Mouse (Mus musculus) left cerebral cortex, adult 18-20 months (tissue): Measurements from ENCODE around the gene Fam118b. TPM values are rescaled to one million over a fixed set of nuclear protein-coding genes. Genes with fewer than 3 reads are reported as not detected.

Experiments
- DNase-seq, 2 experiments: peaks; one replicate each; pipeline ENCODE4 v3.0.0; 2021 to 2022; ENCODE audit warnings: low spot score in 2 of 2, mixed read lengths in 1 of 2
- long read RNA-seq, 2 experiments: library from polyadenylated mRNA; stranded (forward); transcript quantifications; one replicate each; pipeline ENCODE4 v2.0.0; 2021
- total RNA-seq, 2 experiments: library from RNA; stranded (reverse); gene quantifications; 2 replicates each; pipeline ENCODE4 v1.2.3; 2021

Fam118b gene
- 10 to 100 TPM; 20.3 to 25.2 TPM for total RNA-seq
- long read RNA-seq, experiment 1, transcript Fam118b-201 (8 exons, 1,860 nt) = major isoform, 8 of 23 reads
- long read RNA-seq, experiment 1, partial matches to known transcripts = 2 of 23 reads
- long read RNA-seq, experiment 1, other reads (novel, unspliced or antisense) = 11 of 23 reads
- long read RNA-seq, experiment 2, transcript Fam118b-201 (8 exons, 1,860 nt) = major isoform, 5 of 14 reads
- long read RNA-seq, experiment 2, partial matches to known transcripts = 1 of 14 reads
- long read RNA-seq, experiment 2, other reads (novel, unspliced or antisense) = 5 of 14 reads

GRCm38 (mm10) chr9:35267146-35267975 is at the start of gene Fam118b, which contains the start of gene Rpusd4:
TSS of gene Fam118b (minus strand) at chr9:35267805.
TSS of gene Rpusd4 (plus strand) at chr9:35267865.
- peak; percentile 93 to 94 for DNase-seq

GRCm38 (mm10) chr9:35316771-35317211 is 49.2 kb upstream of the Fam118b start:
- DNase-seq = no peak

- DNase-seq = no peak
These were observed 46.6 kb upstream of the Fam118b start for GRCm38 (mm10) chr9:35314254-35314653.

DNA sequence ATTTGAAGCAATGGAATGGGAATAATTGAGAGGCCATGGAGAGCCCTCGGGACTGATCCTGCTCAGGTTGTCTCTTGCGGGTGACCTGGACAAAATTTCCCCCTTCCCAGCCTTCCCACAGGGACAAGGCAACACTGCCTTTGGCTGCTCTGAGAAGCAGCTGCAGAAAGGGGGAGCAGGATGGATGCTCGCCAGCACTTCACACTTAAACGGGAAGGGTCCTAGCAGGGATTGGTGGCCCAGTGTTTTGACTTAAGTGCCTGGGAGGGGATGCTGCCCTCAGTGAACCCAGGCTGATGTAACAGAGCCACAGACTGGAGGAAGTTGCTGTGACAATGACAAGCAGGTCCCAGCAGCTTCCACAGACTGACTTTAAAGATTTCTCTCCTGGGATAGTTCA is 46.0 kb upstream of the Fam118b start:
- DNase-seq = no peak

DNA sequence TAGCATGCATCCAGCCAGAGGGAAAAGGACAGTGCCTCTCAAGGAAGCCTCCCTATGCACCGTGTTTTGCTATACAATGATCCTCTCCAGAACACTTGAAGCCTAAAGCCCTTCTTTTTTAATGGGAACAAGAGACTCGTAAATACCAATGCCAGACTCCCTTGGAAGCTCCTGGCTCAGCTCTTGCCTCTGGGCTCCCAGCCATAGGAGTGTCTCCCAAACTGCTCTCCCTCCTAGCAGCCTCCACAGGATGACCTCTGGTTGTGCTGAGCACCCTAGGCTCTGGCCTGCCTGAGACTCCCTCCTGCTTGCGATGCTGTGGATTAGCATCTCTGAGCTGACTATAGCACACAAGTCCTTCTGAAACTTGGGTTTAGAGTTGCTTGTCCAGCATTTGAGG is 44.9 kb upstream of the Fam118b start:
- DNase-seq = no peak

- no peak for DNase-seq
These were observed 42.8 kb upstream of the Fam118b start for GRCm38 (mm10) chr9:35310377-35310776.

- DNase-seq = no peak
These were observed 39.9 kb upstream of the Fam118b start for GRCm38 (mm10) chr9:35307461-35307860.

GRCm38 (mm10) chr9:35302172-35302571 is 34.6 kb upstream of the Fam118b start:
- DNase-seq = no peak

DNA sequence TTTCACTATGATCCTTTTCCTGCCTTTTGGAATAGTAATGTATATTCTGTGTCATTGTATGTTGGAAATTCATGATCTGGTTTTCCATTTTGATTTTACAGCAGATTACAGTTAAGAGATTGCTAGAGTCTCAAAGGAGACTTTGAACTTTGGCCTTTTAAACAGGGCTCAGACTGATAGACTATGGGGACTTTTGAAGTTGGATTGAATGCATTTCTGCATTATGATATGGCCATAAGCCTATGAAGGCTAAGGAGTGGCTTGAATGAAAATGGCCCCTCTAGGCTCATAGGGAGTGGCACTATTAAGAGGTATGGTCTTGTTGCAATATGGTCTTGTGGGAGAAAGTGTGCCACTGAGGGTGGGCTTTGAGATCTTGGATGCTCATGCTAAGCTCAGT is 30.2 kb upstream of the Fam118b start:
- no peak for DNase-seq

DNA sequence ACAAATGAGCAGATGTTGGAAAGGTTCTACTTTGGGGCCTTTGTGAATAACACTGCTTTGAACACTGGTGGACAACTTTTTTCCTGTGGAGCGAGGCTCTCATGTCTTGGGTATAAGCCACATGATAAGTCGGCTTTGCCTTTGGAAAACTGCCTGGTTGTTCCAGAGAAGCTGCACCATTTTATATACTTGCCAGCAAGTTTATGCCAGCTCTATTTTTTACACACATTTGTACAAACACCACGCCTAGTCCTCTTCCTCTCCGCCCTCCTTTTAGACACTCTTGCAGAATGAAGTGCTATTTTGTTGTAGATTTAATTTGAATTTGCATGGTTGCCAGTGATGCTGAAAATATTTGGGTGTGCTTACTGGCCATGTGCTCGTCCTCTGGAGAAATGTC is 25.9 kb upstream of the Fam118b start:
- no peak for DNase-seq

DNA sequence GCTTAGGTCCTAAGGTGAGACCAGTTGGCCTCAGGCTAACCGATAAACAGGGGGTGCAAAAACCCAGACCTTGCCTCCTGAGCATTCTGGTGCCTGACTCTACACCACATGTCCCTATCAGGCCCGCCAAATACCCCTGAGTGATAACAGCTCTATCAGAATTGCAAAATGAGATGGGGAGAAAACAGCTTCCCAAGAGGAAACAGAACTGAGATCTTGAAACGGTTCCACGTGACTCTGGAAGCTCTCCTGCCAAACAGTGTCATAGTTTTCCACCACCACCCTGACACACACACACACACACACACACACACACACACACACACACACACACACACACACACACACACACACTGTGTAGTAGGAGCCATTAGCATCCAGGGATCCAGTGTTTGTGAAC is 23.3 kb upstream of the Fam118b start:
- no peak for DNase-seq

- no peak for DNase-seq
These were observed 22.8 kb upstream of the Fam118b start for GRCm38 (mm10) chr9:35290417-35290816.

GRCm38 (mm10) chr9:35289992-35290391 is 22.4 kb upstream of the Fam118b start:
- DNase-seq = no peak

GRCm38 (mm10) chr9:35286351-35286750 is 18.7 kb upstream of the Fam118b start:
- DNase-seq = no peak

- no peak for DNase-seq
These were observed 16.7 kb upstream of the Fam118b start for GRCm38 (mm10) chr9:35284351-35284750.

GRCm38 (mm10) chr9:35283415-35284069 is 15.9 kb upstream of the Fam118b start:
- no peak for DNase-seq

DNA sequence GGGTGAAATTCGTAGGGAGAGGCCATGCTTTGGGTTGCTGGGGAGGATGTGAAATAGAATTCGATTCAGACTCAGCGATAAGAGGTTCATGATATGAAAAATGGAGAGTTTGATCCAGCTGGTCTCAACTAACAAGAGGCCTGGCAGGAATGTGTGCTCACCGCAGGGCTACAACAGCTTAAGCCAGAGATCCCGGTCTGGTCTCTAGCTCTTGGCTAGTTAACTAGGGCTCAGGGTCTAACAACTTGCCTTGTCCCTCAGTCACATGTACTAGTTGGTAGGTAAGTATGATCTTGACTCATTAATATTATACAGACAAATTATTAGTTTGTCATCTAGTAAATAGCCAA is 15.2 kb upstream of the Fam118b start:
- no peak for DNase-seq

- peak; percentile 49 to 62 for DNase-seq
These were observed 14.6 kb upstream of the Fam118b start for GRCm38 (mm10) chr9:35282006-35282850.

DNA sequence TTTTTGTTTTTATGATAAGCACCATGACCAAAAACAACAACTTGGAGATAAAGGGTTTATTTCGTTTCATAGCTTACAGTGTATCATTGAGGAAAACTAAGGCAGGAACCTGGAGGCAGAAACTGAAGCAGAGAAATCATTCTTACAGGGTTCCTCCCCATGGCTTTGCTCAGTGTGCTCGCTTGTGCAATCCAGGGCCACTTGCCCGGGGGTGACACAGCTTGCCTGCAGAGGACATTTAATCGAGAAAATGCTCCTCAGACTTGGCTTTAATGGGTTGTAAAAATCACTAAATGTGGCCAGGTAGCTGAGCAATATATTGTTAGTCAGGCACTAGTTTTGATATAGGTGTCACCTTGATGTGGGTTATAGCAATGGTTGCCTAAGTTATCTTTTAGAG is 10.8 kb upstream of the Fam118b start:
- no peak for DNase-seq

DNA sequence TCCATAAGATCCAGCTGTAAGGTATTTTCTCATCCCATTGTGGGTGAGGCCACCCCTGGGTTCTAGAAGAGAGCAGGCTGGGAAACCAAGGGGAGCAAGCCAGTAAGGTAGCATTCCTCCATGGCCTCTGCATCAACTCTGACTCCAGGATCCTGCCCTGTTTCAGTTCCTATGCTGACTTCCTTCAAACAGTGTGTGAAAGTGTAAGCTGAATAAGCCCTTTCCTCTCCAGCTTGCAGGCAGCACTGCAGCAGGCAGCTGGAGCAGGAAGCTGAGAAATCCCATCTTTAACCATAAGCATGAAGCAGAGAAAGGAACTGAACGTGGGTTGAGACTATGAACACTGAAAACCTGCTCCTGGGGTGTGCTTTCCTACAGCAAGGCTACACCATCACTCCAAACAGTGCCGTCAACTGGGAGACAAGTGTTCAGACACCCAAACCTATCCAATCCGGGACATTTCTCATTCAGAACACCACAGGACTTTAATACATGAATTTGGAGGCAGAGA is 10.3 kb upstream of the Fam118b start:
- no peak for DNase-seq
